Mouse (Mus musculus) bone marrow macrophage, adult 2 months (primary cell): ENCODE measurements around the gene Gabbr2.

Experiments
- CTCF ChIP-seq: IDR thresholded peaks from 2 replicates; pipeline ENCODE4 v1.5.1; 2012; ENCODE audit warnings: low read depth, mild to moderate bottlenecking, low read length, moderate library complexity
- POLR2A ChIP-seq: IDR thresholded peaks from 2 replicates; pipeline ENCODE4 v1.6.1; 2012; ENCODE audit warnings: mild to moderate bottlenecking, low read depth, low read length, borderline replicate concordance

DNA sequence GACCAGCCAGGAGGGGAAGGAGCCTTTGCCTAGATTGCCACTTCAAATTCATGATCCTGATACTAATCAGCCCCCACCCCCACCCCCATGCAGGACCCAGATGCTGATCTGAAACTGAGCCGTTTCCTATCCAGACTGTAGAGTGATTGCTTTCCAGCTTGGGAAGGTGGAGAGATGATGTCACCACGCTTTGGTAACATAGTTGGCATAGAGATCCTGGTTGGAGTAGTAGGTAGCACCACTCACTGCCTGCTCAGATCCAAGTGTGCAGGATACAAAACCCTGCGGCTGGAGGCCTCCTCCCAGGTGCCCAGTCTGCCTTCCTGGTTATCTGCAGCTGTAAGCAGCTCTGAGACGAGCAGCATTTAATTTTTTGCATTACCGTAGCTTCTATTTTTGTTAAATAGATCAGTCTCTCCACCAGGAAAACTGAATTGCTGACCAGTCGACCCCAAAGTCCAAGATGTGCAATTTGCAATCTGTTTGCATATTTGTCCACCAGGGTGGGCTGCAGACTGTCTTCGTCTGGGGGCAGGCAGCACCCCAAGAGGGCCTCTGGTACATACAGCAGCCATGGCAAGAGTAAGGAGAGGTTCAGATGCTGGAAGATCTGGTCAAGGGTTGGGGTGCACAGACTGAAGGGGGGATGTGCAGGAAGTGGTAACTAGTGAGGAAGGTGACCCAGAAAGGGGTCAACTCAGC, 233.2 kb downstream of the Gabbr2 start:
- TF ChIP-seq POLR2A (no peak), CTCF (no peak)
